Mouse (Mus musculus) CH12.LX (cell line): ENCODE data around the gene Dnajc9.

Experiments
- EP300 ChIP-seq: IDR thresholded peaks from 2 replicates; pipeline ENCODE4 v1.6.1; 2011; ENCODE audit warnings: low read length, improper control_type of control experiment
- JUND ChIP-seq: conservative IDR thresholded peaks from 2 replicates; pipeline ENCODE4 v1.6.1; 2011; ENCODE audit warnings: low read depth, low read length, improper control_type of control experiment
- MAFK ChIP-seq: IDR thresholded peaks from 2 replicates; pipeline ENCODE4 v1.6.1; 2011; ENCODE audit warnings: low read length, improper control_type of control experiment; ENCODE audit not compliant: insufficient replicate concordance
- NELFE ChIP-seq: IDR thresholded peaks from 2 replicates; pipeline ENCODE4 v1.6.1; 2011; ENCODE audit warnings: low read depth, low read length, improper control_type of control experiment
- POLR2A ChIP-seq: IDR thresholded peaks from 2 replicates; pipeline ENCODE4 v1.6.1; 2011; ENCODE audit warnings: low read depth, mild to moderate bottlenecking, improper control_type of control experiment, low read length
- TBP ChIP-seq: conservative IDR thresholded peaks from 2 replicates; pipeline ENCODE4 v1.6.1; 2011; ENCODE audit warnings: low read depth, low read length, improper control_type of control experiment

DNA sequence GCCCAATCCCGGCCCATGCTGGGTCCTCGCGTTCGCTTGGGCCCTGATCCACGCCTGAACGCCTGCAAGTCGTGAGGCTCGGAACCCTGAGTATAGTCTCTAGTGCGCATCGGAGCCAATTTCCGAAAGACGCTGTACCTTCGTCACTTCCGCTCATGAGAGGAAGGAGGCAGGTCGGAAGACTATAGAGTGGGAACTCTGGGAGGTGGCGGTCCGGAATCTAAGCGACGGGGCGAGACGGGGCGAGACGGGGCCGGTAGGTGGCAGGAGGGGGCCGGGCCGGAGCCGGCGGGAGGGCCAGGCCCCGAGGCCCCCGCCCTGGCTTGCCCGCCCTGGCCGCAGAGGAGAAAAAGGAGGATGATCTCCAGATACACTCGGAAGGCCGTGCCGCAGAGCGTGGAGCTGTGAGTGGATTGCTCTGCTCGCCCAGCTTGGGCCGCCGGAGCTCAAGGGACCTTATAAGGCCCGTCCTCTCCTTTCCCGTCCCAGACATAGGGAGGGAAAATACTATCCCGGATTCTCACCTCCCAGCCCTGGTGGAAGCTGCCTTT, 40.6 kb downstream of the Dnajc9 start, which contains the start of the genes Ecd and Fam149b:
- TF ChIP-seq POLR2A (peak; percentile 91), EP300 (no peak), NELFE (peak; percentile 81), JUND (no peak), TBP (peak; percentile 90), MAFK (no peak)
